Comparison of ENCODE assay signal across 1 mouse cellular context in the genomic region with DNA sequence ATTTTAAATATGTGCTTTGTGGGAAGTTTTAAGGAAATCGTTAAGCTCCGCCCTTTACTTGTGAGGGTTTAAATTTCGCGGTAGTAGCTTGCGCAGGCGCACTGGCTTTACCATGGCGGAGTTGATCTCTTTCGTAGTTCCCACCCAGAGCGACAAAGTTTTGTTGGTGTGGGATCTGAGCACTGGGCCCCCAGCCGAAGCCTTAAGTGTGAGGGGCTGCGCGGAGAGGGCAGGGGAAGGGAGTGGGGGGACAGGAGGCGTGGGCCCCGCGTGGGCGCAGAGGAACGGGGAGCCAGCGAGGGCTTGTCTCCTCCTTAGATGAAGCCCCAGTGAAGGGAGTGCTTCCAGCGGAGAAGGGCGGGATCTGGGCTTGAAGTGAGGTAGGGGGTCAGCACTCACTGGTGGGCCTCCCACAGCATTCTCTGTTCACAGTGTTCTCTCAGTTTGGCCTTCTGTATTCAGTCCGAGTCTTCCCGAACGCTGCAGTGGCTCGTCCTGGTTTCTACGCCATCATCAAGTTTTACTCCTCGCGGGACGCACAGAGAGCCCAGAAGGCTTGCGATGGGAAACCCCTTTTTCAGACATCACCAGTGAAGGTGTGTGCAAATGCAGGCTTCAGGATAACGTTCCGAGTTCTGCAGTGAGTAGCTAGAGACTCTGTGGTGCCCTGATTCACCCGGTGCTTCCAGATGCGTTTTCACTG.
TF ChIP-seq lines count a peak whose summit lies in the region.

No protein-coding gene starts in this region.

TF ChIP-seq in CH12.LX, 34 proteins besides CTCF, POLR2A, EP300 and RAD21:
- TF ChIP-seq JUN (IDR thresholded peaks at IDR 0.05; ENCODE audit: insufficient read depth, low read depth, low read length) (no peak), ETS1 (conservative IDR thresholded peaks at IDR 0.05; ENCODE audit: low read depth, low read length) (no peak), BHLHE40 (IDR thresholded peaks at IDR 0.05; ENCODE audit: low read depth, low read length) (peak; percentile 12; the same call in 1 of the 2 replicates), MAX (IDR thresholded peaks at IDR 0.05; ENCODE audit: low read length) (peak; percentile 65), CHD1 (IDR thresholded peaks at IDR 0.05; ENCODE audit: low read depth, low read length) (no peak; the same call in 1 of the 2 replicates), ZKSCAN1 (IDR thresholded peaks at IDR 0.05; ENCODE audit: borderline replicate concordance, low read depth, low read length) (no peak), JUND (conservative IDR thresholded peaks at IDR 0.05; ENCODE audit: low read depth, low read length) (no peak), TCF12 (IDR thresholded peaks at IDR 0.05; ENCODE audit: low read depth, low read length) (peak; percentile 62), NELFE (IDR thresholded peaks at IDR 0.05; ENCODE audit: low read depth, low read length) (peak; percentile 88; the same call in 1 of the 2 replicates), HCFC1 (IDR thresholded peaks at IDR 0.05; ENCODE audit: low read depth, low read length) (no peak; the same call in 1 of the 2 replicates), SIN3A (IDR thresholded peaks at IDR 0.05; ENCODE audit: low read length) (no peak; the same call in 1 of the 2 replicates), ELF1 (IDR thresholded peaks at IDR 0.05; ENCODE audit: low read depth, low read length) (peak; percentile 71), CHD2 (IDR thresholded peaks at IDR 0.05; ENCODE audit: low read length) (peak; percentile 55; the same call in 1 of the 2 replicates), KAT2A (IDR thresholded peaks at IDR 0.05; ENCODE audit: insufficient replicate concordance, low read length) (no peak), MYC (IDR thresholded peaks at IDR 0.05; ENCODE audit: low read depth, low read length) (peak; percentile 15; the same call in 1 of the 2 replicates), SMC3 (IDR thresholded peaks at IDR 0.05; ENCODE audit: low read depth, low read length) (no peak), IRF4 (IDR thresholded peaks at IDR 0.05; ENCODE audit: low read depth, low read length) (no peak), MAFK (IDR thresholded peaks at IDR 0.05; ENCODE audit: insufficient replicate concordance, low read length) (no peak; the same call in 1 of the 2 replicates), GABPA (IDR thresholded peaks at IDR 0.05; ENCODE audit: insufficient replicate concordance, low read depth, low read length) (no peak; the same call in 1 of the 2 replicates), MAZ (IDR thresholded peaks at IDR 0.05; ENCODE audit: low read depth, low read length) (no peak; the same call in 1 of the 2 replicates), ZNF384 (IDR thresholded peaks at IDR 0.05; ENCODE audit: low read depth, low read length) (no peak), RCOR1 (conservative IDR thresholded peaks at IDR 0.05; ENCODE audit: low read depth, low read length) (peak; percentile 12), ZC3H11A (IDR thresholded peaks at IDR 0.05; ENCODE audit: low read depth, low read length) (no peak), MEF2A (IDR thresholded peaks at IDR 0.05; ENCODE audit: borderline replicate concordance, low read depth, low read length) (no peak), USF1 (IDR thresholded peaks at IDR 0.05; ENCODE audit: low read depth, low read length) (no peak), UBTF (IDR thresholded peaks at IDR 0.05; ENCODE audit: low read depth, low read length) (no peak; the same call in 1 of the 2 replicates), NRF1 (IDR thresholded peaks at IDR 0.05; ENCODE audit: low read depth, low read length) (peak; percentile 96), POLR2AphosphoS2 (IDR thresholded peaks at IDR 0.05; ENCODE audit: low read depth, low read length) (no peak), MXI1 (IDR thresholded peaks at IDR 0.05; ENCODE audit: low read depth, low read length) (peak; percentile 81), USF2 (conservative IDR thresholded peaks at IDR 0.05; ENCODE audit: low read depth, low read length) (no peak), ZMIZ1 (IDR thresholded peaks at IDR 0.05; ENCODE audit: low read depth, low read length) (0 out of 2 replicates have a peak, but pooled peaks have one; percentile 94), TBP (conservative IDR thresholded peaks at IDR 0.05; ENCODE audit: low read depth, low read length) (peak; percentile 91), PAX5 (IDR thresholded peaks at IDR 0.05; ENCODE audit: low read length) (no peak), E2F4 (IDR thresholded peaks at IDR 0.05; ENCODE audit: insufficient replicate concordance, low read depth, low read length) (peak; percentile 98)
TF ChIP-seq in CH12.LX: peak in this region for 13.
